Mouse (Mus musculus) thymus, adult 18-20 months (tissue): ENCODE results near the gene Rnaseh2b.

Experiments used
- DNase-seq, 2 experiments: peaks; one replicate each; pipeline ENCODE4 v3.0.0; 2022; ENCODE audit warnings: mixed read lengths in 2 of 2

The Rnaseh2b gene

GRCm38 (mm10) chr14:62322581-62323344 is 30.4 kb downstream of the Rnaseh2b start:
- no peak for DNase-seq

- DNase-seq = no peak
Measured at GRCm38 (mm10) chr14:62323457-62323856, 31.1 kb downstream of the Rnaseh2b start.

DNA sequence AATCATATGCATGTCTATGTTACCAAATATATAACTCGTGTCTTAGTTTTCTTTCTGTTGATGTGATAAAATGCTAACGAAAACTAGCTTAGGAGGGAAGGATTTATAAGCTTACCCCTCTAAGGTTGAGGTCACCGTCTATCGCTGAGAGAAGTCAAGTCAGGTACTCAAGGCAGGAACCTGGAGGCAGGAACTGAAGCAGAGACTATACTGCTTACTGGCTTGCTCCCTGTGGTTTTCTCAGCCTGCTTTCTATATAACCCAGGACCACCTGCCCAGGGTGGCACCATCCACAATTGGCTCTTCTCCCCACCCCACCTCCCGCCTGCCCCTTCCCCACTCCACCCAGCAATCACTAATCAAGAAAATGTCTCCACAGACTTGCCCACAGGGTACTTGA is 32.6 kb downstream of the Rnaseh2b start:
- DNase-seq = no peak

- DNase-seq = no peak
Measured at GRCm38 (mm10) chr14:62326026-62326425, 33.6 kb downstream of the Rnaseh2b start.

- no peak for DNase-seq
Measured at GRCm38 (mm10) chr14:62327171-62327570, 34.8 kb downstream of the Rnaseh2b start.

GRCm38 (mm10) chr14:62328606-62329005 is 36.2 kb downstream of the Rnaseh2b start:
- DNase-seq = no peak

- no peak for DNase-seq
Measured at GRCm38 (mm10) chr14:62329631-62330030, 37.2 kb downstream of the Rnaseh2b start.

GRCm38 (mm10) chr14:62331457-62331856 is 39.1 kb downstream of the Rnaseh2b start:
- no peak for DNase-seq

DNA sequence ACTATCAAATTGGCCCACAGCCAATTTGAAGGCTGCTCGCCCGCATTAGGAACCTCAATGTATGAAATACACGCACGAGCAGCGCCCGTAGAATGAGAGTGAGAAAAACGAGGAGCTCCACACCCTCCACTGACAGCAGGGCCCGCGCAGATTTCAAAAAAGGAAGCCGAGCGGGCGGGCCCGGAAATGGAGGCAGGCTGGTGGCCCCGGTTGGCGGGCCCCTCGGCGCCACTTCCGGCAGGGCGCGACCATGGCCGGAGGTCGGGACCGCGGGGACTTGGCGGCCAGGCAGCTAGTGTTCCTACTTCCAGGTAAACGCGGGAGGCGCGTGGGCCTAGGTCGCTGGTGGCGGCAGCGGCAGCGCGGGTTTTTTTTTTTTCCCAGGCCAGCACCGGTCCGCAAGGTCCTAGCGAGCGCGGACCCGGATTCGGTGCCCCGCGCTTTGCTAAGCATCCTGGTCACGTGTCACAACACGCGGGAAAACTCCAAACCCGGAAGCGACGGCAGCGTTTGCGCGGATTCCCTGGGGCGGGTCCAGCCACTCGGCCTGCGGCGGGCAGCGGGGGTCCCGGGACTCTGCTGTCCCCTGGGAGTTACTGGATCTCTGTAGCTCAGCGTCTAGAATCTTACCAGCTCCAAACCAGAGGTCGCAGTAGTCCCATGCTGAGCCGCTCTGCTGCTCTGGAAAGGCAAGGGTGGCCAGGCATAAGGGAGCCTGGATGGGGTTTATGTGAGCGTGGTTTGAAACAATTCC is 39.7 kb downstream of the Rnaseh2b start:
- DNase-seq = peak; percentile 73 to 79

- no peak for DNase-seq
Measured at GRCm38 (mm10) chr14:62333909-62334687, 41.7 kb downstream of the Rnaseh2b start.

- no peak for DNase-seq
Measured at GRCm38 (mm10) chr14:62339196-62339595, 46.8 kb downstream of the Rnaseh2b start.

DNA sequence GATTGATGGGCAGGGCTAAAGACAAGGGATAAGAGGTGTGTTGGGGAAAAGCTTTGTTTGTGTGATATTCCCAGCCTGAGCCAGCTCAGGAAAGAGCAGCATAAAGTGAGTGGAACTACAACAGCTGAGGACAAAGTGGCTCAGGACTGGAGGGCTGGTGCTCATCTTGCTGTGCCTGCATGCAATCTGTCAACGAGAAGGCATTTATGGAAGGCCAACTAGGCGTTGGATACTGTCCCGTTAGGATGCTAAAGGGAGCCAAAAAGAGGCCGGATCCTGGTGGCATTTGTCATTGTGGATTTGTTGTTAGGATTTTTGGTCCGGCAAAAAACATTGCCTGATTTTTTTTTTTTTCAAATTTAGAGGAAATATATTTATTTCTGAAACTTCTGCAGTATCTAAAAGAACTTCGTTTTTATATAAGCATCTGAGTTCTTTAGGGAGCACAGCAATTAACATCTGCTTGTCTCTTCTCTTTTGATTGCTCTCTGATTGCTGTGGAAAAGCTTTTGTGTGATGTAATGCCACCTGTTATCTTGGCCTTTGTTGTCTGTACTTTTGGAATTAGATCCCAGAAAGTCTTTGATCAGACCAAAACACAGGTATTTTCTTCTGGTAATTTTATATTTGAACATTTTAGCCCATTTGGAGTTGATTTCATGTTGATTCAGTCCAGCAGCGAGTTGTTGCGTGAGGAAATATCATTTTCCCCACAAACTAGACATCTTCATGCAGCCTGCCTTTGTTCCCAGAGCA is 49.7 kb downstream of the Rnaseh2b start:
- no peak for DNase-seq

DNA sequence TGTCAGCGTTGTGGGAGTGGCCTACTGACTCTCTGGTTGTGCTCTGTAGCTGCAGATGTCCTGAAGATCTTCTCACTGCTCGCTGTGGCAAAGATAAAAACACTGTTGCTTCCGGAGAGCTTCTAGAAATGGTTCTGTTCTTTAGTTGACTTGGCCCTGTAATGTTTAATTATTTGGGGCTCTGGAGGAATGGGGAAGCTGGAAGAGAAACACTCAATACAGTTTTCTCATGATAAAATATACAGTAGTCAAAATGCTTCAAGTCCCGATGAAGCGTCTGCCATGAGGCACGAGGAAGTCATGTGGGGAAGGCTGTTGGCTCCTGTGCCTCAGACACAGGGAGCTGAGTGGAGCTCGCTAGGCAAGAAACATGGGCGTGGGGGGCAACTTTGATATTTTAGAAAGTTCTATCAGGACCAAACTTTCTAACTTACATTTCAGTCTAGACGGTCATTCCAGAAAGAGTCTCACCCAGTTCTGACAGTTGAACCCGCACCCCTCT is 50.3 kb downstream of the Rnaseh2b start:
- DNase-seq = peak; percentile 52 to 60

DNA sequence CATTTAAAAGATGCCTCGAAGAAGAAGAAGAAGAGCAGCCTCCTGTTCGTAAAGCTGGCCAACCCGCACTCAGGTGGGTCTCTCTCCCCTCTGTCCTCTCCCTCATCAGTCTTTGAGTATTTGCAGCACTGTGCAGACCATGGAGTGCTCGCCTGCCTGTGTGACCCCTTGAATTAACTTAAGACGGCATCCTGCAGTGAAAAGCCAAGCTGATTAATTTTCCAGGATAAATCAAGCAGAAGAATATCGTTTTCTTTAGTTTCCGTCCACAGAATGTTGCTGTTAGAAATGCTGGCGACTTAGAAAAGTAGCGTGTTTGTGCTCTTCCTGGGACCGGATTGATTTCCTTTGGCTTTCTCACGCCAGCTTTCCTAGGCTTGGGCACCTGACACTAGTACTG is 54.2 kb downstream of the Rnaseh2b start:
- no peak for DNase-seq

DNA sequence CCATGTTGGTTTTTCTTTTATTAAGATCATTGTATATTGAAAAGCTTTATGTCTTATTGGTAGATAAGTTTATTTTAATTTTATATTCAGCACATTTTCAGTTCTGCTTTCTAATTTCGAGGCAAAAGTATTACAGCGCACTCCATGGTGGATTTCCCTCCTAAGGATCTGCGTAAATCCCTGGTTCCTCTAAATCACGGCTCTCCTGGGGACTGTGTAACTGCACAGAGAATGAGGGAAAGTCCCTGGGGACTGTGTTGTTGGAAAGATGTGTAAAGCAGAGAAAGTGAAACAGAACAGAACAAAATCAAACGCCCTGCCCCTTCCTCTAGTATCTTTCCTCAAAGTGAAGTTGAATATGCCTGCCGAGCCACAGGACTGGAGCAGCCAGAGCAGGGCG is 54.7 kb downstream of the Rnaseh2b start:
- DNase-seq = no peak

- DNase-seq = no peak
Measured at GRCm38 (mm10) chr14:62349786-62350185, 57.4 kb downstream of the Rnaseh2b start.

GRCm38 (mm10) chr14:62350186-62350585 is 57.8 kb downstream of the Rnaseh2b start:
- DNase-seq = no peak

DNA sequence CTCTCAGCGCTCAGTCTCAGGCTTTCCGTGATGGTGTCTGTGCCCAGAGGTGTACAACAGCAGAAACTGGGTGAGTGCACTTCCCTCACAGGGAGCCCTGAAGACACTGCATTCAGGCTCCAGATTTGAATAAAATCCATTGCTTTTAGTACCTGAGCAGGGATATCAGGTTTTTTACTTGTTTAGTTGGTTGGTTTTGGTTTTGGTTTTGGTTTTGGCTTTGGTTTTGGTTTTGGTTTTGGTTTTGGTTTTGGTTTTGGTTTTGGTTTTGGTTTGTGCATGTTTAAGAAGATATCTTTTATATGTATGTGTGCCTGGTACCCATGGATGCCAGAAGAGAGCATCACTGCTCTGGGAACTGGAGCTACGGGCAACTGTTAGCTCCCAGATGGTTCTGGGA is 58.5 kb downstream of the Rnaseh2b start:
- no peak for DNase-seq

DNA sequence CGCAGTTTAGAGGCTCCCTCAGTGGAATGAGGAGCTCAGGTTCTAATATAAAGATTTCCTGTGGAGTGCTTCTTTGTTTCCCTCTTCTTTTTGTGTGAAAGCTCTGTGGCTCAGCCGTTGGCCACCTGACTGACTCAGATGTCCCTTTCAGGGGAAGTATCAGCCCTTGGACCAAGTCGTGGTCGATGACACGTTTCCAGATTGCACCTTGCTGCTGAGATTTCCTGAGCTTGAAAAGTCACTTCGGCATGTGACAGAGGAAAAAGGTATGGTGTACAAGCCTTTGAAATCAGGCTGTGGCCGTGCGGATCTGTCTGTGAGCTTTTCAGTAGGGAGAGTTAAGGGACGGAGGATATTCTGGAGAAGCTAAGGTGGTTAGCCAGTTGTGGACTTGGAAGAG is 61.0 kb downstream of the Rnaseh2b start:
- DNase-seq = no peak

DNA sequence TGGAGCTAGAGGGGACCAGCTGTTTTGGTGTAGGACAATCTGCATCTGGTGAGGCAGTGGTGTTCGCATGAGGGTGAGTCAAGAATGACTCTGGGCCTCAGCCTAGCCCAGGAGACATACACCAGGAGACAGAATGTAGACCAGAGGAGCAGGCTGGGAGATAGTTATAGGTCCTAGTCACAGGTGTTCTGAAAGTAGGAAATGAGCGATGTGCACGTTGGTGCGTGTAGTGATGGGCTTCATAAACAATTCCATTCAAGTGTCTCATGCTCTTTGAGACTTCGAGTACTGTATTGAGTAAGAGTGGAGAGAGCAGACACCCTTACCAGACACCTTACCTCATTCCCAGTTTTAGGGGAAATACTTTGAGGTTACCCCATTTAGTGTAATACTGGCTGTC is 61.4 kb downstream of the Rnaseh2b start:
- DNase-seq = no peak

- no peak for DNase-seq
Measured at GRCm38 (mm10) chr14:62355201-62355600, 62.8 kb downstream of the Rnaseh2b start.

DNA sequence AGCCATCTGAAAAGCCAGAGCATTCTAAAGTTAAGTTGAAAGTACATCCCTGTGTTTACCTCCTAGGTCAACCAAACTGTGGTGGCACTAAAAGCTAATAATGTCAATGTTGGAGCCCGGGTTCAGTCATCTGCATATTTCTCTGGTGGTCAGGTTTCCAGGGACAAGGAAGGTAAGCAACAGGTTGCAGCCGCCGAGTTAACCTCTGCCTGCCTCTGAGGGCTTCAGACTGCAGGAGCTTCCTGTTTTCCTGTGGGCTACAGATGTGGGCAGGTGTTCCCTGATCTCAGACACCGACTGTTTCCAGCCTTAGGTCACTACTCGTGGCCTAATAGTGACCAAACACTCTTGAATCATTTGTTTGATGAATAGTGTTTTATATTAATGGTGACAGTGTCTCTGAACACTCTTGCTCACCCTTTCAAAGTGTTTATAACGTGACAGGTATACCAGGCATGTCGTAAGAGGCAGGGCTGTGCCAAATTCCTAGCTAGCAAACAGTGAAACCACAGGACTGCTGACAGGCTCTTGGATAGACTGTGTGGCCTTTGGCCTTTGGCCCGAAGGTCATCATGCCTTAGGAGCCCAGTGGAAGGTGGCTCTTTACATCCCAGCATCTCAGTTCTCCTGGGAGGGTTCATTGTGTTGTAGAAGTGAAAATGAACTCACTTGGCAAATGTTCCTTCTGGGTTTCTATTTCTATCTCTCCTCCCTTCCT is 69.0 kb downstream of the Rnaseh2b start:
- DNase-seq = no peak
